Mouse (Mus musculus) ES-E14 (cell line): ENCODE measurements around the gene Hbs1l.

Experiments
- CHD2 ChIP-seq: IDR thresholded peaks from 2 replicates; pipeline ENCODE4 v1.6.1; 2014; ENCODE audit warnings: mild to moderate bottlenecking, low read depth, low read length, inconsistent platforms
- ZC3H11A ChIP-seq: IDR thresholded peaks from 2 replicates; pipeline ENCODE4 v1.6.1; 2012; ENCODE audit warnings: low read depth, mild to moderate bottlenecking, inconsistent platforms, low read length, borderline replicate concordance

GRCm38 (mm10) chr10:21354506-21354905, 58.7 kb downstream of the Hbs1l start:
- TF ChIP-seq ZC3H11A = no peak
- no peak for TF ChIP-seq CHD2
